Mouse (Mus musculus) embryonic facial prominence, embryonic 11.5 days (tissue): ENCODE data around the gene Mctp1. TPM values are rescaled to one million over a fixed set of nuclear protein-coding genes. Genes with fewer than 3 reads are reported as not detected.

Experiments
- ATAC-seq: fragments of 200-750 bp; cut with Nextera tagmentation; replicated peaks from 2 replicates; pipeline ENCODE4 v1.8.0; 2017; ENCODE audit warnings: low read depth; ENCODE audit not compliant: insufficient number of reproducible peaks, low FRiP score, low TSS enrichment
- DNase-seq: peaks from one replicate; pipeline ENCODE4 v3.0.0-alpha.2; 2015; ENCODE audit warnings: low spot score
- H3K27ac ChIP-seq: fragments of 300-500 bp; sonication (generic); replicated peaks from 2 replicates; pipeline ENCODE4 v1.5.1; 2014; ENCODE audit warnings: mild to moderate bottlenecking, low read depth, low read length, control low read depth
- H3K27me3 ChIP-seq: fragments of 300-500 bp; sonication (generic); 2 replicates; pipeline ENCODE4 v1.6.1; 2014; ENCODE audit warnings: mild to moderate bottlenecking, low read length, moderate library complexity, mixed read lengths; ENCODE audit not compliant: control insufficient read depth, insufficient read depth
- H3K36me3 ChIP-seq: fragments of 300-500 bp; sonication (generic); replicated peaks from 2 replicates; pipeline ENCODE4 v1.6.1; 2014; ENCODE audit warnings: low read depth, mild to moderate bottlenecking, low read length, moderate library complexity, mixed read lengths; ENCODE audit not compliant: control insufficient read depth, insufficient read depth
- H3K4me1 ChIP-seq: fragments of 300-500 bp; sonication (generic); 2 replicates; pipeline ENCODE4 v1.6.1; 2014; ENCODE audit warnings: low read length, mixed read lengths; ENCODE audit not compliant: control insufficient read depth, insufficient read depth
- H3K4me2 ChIP-seq: fragments of 300-500 bp; sonication (generic); 2 replicates; pipeline ENCODE4 v1.6.1; 2014; ENCODE audit warnings: low read depth, mild to moderate bottlenecking, control low read depth, low read length, moderate library complexity
- H3K4me3 ChIP-seq: fragments of 300-500 bp; sonication (generic); 2 replicates; pipeline ENCODE4 v1.5.1; 2014; ENCODE audit warnings: low read depth, low read length, control low read depth
- H3K9ac ChIP-seq: fragments of 300-500 bp; sonication (generic); replicated peaks from 2 replicates; pipeline ENCODE4 v1.6.1; 2014; ENCODE audit warnings: mild to moderate bottlenecking, control low read depth, low read length
- H3K9me3 ChIP-seq: fragments of 300-500 bp; sonication (generic); replicated peaks from 2 replicates; pipeline ENCODE4 v1.6.1; 2016; ENCODE audit warnings: mild to moderate bottlenecking, low read length, inconsistent platforms, mixed read lengths; ENCODE audit not compliant: control insufficient read depth
- WGBS: fragments of 180-500 bp; shearing (Covaris S2); extraction: QIAGEN DNeasy Blood & Tissue Kit; methylation state at CpG from one replicate; pipeline ENCODE4 v1.1.7; 2014; 5-methylcytosine and 5-hydroxymethylcytosine counted together
- polyA plus RNA-seq: library from polyadenylated mRNA; unstranded; fragments of >200 nt; fragmentation: Nextera tagmentation; extraction: Ambion mirVana; gene quantifications from 2 replicates; pipeline ENCODE4 v1.2.1, GENCODE M21; 2014

Gene Mctp1
- polyA plus RNA-seq, 1 experiment from 2014 or later: 1.3 TPM

GRCm38 (mm10) chr13:77029594-77029993 lies 645.3 kb downstream of the Mctp1 start:
- no peak for ATAC-seq

GRCm38 (mm10) chr13:77043375-77043774 lies 659.0 kb downstream of the Mctp1 start:
- no peak overlapping the region for H3K9ac ChIP-seq
- no peaks in the 10 kb centered on the region for H3K36me3 ChIP-seq
- H3K27ac ChIP-seq: no peak overlapping the region
- no peaks in the 10 kb centered on the region for H3K9me3 ChIP-seq
- H3K4me1 ChIP-seq: no peaks in the 10 kb centered on the region
- no peak overlapping the region for H3K4me3 ChIP-seq
- H3K27me3 ChIP-seq: no peaks in the 10 kb centered on the region
- ATAC-seq (no peak), DNase-seq (no peak)
- no peak overlapping the region for H3K4me2 ChIP-seq
- 83% methylated on average over 1 of the region's 1 CpGs for WGBS

More at GRCm38 (mm10) chr13:77029594-77029993, 645.3 kb downstream of the Mctp1 start:
- Histone ChIP-seq H3K4me2 (no peak overlapping the region), H3K4me3 (no peak overlapping the region), H3K27me3 (no peaks in the 10 kb centered on the region), H3K36me3 (no peaks in the 10 kb centered on the region), H3K9me3 (no peaks in the 10 kb centered on the region), H3K4me1 (no peaks in the 10 kb centered on the region), H3K27ac (no peak overlapping the region), H3K9ac (no peak overlapping the region)
- peak; percentile 6 for DNase-seq
- 66% methylated on average over 5 of the region's 5 CpGs for WGBS

- Histone ChIP-seq H3K27ac (no peak overlapping the region), H3K4me1 (no peaks in the 10 kb centered on the region), H3K4me3 (no peak overlapping the region), H3K27me3 (no peaks in the 10 kb centered on the region), H3K9me3 (no peaks in the 10 kb centered on the region), H3K36me3 (no peaks in the 10 kb centered on the region), H3K4me2 (no peak overlapping the region), H3K9ac (no peak overlapping the region)
- ATAC-seq: no peak
- 88% methylated on average over 1 of the region's 1 CpGs for WGBS
- peak; percentile 35 for DNase-seq
These were observed 661.0 kb downstream of the Mctp1 start for GRCm38 (mm10) chr13:77045375-77045774.

GRCm38 (mm10) chr13:77046416-77046815 lies 662.1 kb downstream of the Mctp1 start:
- Histone ChIP-seq H3K4me2 (no peak overlapping the region), H3K4me1 (no peaks in the 10 kb centered on the region), H3K9ac (no peak overlapping the region), H3K27me3 (no peaks in the 10 kb centered on the region), H3K9me3 (no peaks in the 10 kb centered on the region), H3K4me3 (no peak overlapping the region), H3K36me3 (no peaks in the 10 kb centered on the region), H3K27ac (no peak overlapping the region)
- ATAC-seq (no peak; the same call in 1 of the 2 replicates), DNase-seq (no peak)
- WGBS: 89% methylated on average over 10 of the region's 10 CpGs

- no peak for ATAC-seq
- Histone ChIP-seq H3K36me3 (no peaks in the 10 kb centered on the region), H3K9me3 (no peaks in the 10 kb centered on the region), H3K27me3 (no peaks in the 10 kb centered on the region), H3K4me2 (no peak overlapping the region), H3K9ac (no peak overlapping the region), H3K27ac (no peak overlapping the region), H3K4me3 (no peak overlapping the region), H3K4me1 (no peaks in the 10 kb centered on the region)
- WGBS: 81% methylated on average over 6 of the region's 6 CpGs
- DNase-seq: no peak
These were observed 663.0 kb downstream of the Mctp1 start for GRCm38 (mm10) chr13:77047179-77047931.

GRCm38 (mm10) chr13:77048461-77048860 lies 664.1 kb downstream of the Mctp1 start:
- no peaks in the 10 kb centered on the region for H3K4me1 ChIP-seq
- ATAC-seq: no peak
- DNase-seq: no peak
- H3K36me3 ChIP-seq: no peaks in the 10 kb centered on the region
- no peaks in the 10 kb centered on the region for H3K9me3 ChIP-seq
- H3K27ac ChIP-seq: no peak overlapping the region
- H3K27me3 ChIP-seq: no peaks in the 10 kb centered on the region
- no peak overlapping the region for H3K9ac ChIP-seq
- no peak overlapping the region for H3K4me2 ChIP-seq
- no peak overlapping the region for H3K4me3 ChIP-seq
- WGBS: 89% methylated on average over 1 of the region's 1 CpGs

- 80% methylated on average over 3 of the region's 3 CpGs for WGBS
- Histone ChIP-seq H3K27me3 (no peaks in the 10 kb centered on the region), H3K36me3 (no peaks in the 10 kb centered on the region), H3K4me3 (no peak overlapping the region), H3K9me3 (no peaks in the 10 kb centered on the region), H3K9ac (no peak overlapping the region), H3K4me2 (no peak overlapping the region), H3K27ac (no peak overlapping the region), H3K4me1 (no peaks in the 10 kb centered on the region)
- DNase-seq: no peak
- no peak for ATAC-seq
These were observed 665.4 kb downstream of the Mctp1 start for GRCm38 (mm10) chr13:77049736-77050135.

GRCm38 (mm10) chr13:77063221-77063620 lies 678.9 kb downstream of the Mctp1 start:
- ATAC-seq (no peak), DNase-seq (no peak)
- Histone ChIP-seq H3K27me3 (no peaks in the 10 kb centered on the region), H3K27ac (no peak overlapping the region), H3K9me3 (no peaks in the 10 kb centered on the region), H3K36me3 (no peaks in the 10 kb centered on the region), H3K4me2 (no peak overlapping the region), H3K4me3 (no peak overlapping the region), H3K9ac (no peak overlapping the region), H3K4me1 (no peaks in the 10 kb centered on the region)
- WGBS: 77% methylated on average over 1 of the region's 1 CpGs
